ENCODE assay signal across 10 mouse cellular contexts in the genomic region with DNA sequence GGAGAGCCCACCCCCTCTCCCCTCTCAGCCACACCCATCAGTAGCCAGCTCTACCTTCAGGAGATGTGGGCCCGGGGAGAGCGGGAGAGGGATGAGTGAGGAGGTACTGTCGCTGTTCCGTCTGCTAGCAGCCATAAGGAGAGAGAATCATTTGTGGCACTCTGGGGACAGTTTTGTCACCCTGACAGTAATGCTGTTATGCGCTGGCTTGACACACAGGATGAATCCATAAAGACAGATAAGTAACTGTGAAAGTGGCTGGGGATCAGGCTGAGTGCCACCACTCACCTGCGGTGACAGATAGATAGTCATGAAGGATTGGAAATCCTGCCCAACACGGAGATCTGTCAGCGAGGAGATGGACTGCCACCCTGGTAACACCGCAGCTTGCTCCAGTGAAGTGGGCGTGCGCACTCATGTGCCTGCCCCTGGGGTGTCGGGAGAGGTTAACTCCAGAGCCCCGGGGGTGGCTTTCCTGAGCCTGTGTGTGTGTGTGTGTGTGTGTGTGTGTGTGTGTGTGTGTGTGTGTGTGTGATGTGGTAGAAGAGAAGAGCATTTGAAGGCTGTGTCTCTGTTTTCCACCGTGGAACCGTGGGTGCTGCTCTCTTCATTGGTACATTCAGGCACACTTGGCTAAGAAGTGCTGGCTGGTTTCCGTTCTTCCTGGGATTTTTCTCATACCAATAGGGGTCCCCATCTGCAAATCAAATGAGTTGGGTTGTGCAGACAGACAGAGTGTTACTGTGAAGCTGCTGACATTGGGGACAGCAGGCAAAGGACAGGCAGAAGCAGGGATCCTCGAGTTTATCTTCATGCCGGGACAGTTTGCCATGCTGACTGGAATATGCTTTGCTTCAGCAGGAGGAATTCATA.
A peak's percentile ranks its signal among the peaks of the same experiment; 100 is the strongest.
DNase-seq lines count a peak whose midpoint lies in the region; ATAC-seq and TF ChIP-seq lines count a peak whose summit lies in the region.
"Had no signal": no experiment of that assay in that cellular context is flagged by ENCODE, and none has a peak within 500 bp of the region (broad histone marks: within the 10 kb centered on the region; RNA-seq: fewer than 3 reads in every experiment).

No protein-coding gene starts in this region.

- no peak overlapping the region for H3K4me2 ChIP-seq in kidney, postnatal 0 days (ENCODE audit: low read length)
- H3K4me2 ChIP-seq in hindbrain, embryonic 15.5 days, result 0 out of 2 replicates have a peak overlapping the region, but pooled peaks have one; percentile 9
- peak overlapping the region; percentile 7; the same call in 1 of the 2 replicates for H3K4me2 ChIP-seq in midbrain, embryonic 14.5 days (ENCODE audit: low read length)
- H3K4me2 ChIP-seq: liver, embryonic 12.5 days had no signal

- no peaks in the 10 kb centered on the region for H3K36me3 ChIP-seq in kidney, postnatal 0 days (ENCODE audit: insufficient read depth, low read length)
- no peaks in the 10 kb centered on the region for H3K36me3 ChIP-seq in hindbrain, embryonic 15.5 days
- H3K36me3 ChIP-seq in midbrain, embryonic 14.5 days (ENCODE audit: control insufficient read depth, insufficient read depth, low read length), result no peaks in the 10 kb centered on the region
- H3K36me3 ChIP-seq: liver, embryonic 12.5 days had no signal

- H3K27ac ChIP-seq in kidney, postnatal 0 days, result no peak overlapping the region
- peak overlapping the region; percentile 49 for H3K27ac ChIP-seq in hindbrain, embryonic 15.5 days (replicated peaks)
- no peak overlapping the region; the same call in 1 of the 2 replicates for H3K27ac ChIP-seq in midbrain, embryonic 14.5 days (replicated peaks; ENCODE audit: low read depth, low read length)
- H3K27ac ChIP-seq: liver, embryonic 12.5 days had no signal

- no peaks in the 10 kb centered on the region for H3K27me3 ChIP-seq in kidney, postnatal 0 days (ENCODE audit: insufficient read depth, low read length)
- peaks cover 32% of the 10 kb centered on the region for H3K27me3 ChIP-seq in hindbrain, embryonic 15.5 days
- H3K27me3 ChIP-seq in midbrain, embryonic 14.5 days (ENCODE audit: control insufficient read depth, insufficient read depth, low read length), result peaks cover 11% of the 10 kb centered on the region; the same call in 1 of the 2 replicates
- H3K27me3 ChIP-seq: liver, embryonic 12.5 days had no signal

- H3K9me3 ChIP-seq in kidney, postnatal 0 days (replicated peaks; ENCODE audit: low read length), result no peaks in the 10 kb centered on the region
- H3K9me3 ChIP-seq in hindbrain, embryonic 15.5 days, result no peaks in the 10 kb centered on the region
- H3K9me3 ChIP-seq in midbrain, embryonic 14.5 days (ENCODE audit: control insufficient read depth, low read length), result no peaks in the 10 kb centered on the region
- H3K9me3 ChIP-seq: liver, embryonic 12.5 days had no signal

- peak; percentile 38 to 44 for DNase-seq in cerebellum, postnatal 10 days
- DNase-seq in cerebellum, adult 9-10 months, result no peak
- no peak for DNase-seq in kidney, postnatal 0 days (ENCODE audit: low spot score)
- no peak for DNase-seq in kidney, postnatal 4 days
- DNase-seq in midbrain, embryonic 14.5 days, result peak; percentile 65
- no peak for DNase-seq in thymus, postnatal 25 days
- no peak for DNase-seq in adrenal gland, adult 8-10 months
- DNase-seq: adrenal gland, postnatal 25 days had no signal

- H3K4me3 ChIP-seq in kidney, postnatal 0 days (replicated peaks; ENCODE audit: low read depth, low read length), result no peak overlapping the region
- H3K4me3 ChIP-seq in hindbrain, embryonic 15.5 days, result no peak overlapping the region
- H3K4me3 ChIP-seq in midbrain, embryonic 14.5 days (replicated peaks; ENCODE audit: low read depth, low read length), result no peak overlapping the region
- H3K4me3 ChIP-seq: liver, embryonic 12.5 days had no signal

- no peak overlapping the region for H3K9ac ChIP-seq in kidney, postnatal 0 days (ENCODE audit: low read depth, low read length)
- no peak overlapping the region for H3K9ac ChIP-seq in hindbrain, embryonic 15.5 days
- H3K9ac ChIP-seq in midbrain, embryonic 14.5 days (replicated peaks; ENCODE audit: low read length), result no peak overlapping the region; the same call in 1 of the 2 replicates
- H3K9ac ChIP-seq: liver, embryonic 12.5 days had no signal

- 60% methylated on average over 18 of the region's 18 CpGs for WGBS in kidney, postnatal 0 days
- 27% methylated on average over 18 of the region's 18 CpGs for WGBS in hindbrain, embryonic 15.5 days
- 20% methylated on average over 18 of the region's 18 CpGs for WGBS in midbrain, embryonic 14.5 days

- ATAC-seq in kidney, postnatal 0 days (replicated peaks; ENCODE audit: low FRiP score, low read depth), result no peak
- peak; percentile 31; the same call in 1 of the 2 replicates for ATAC-seq in hindbrain, embryonic 15.5 days (ENCODE audit: low FRiP score, low read depth)
- ATAC-seq in midbrain, embryonic 14.5 days (ENCODE audit: low FRiP score, low TSS enrichment), result no peak; the same call in 1 of the 2 replicates
- ATAC-seq: liver, embryonic 12.5 days had no signal

- peak; percentile 26; the same call in 1 of the 2 replicates for TF ChIP-seq CTCF in kidney, postnatal 0 days (IDR thresholded peaks at IDR 0.05; ENCODE audit: low read depth)

- peaks cover 9% of the 10 kb centered on the region; the same call in 1 of the 2 replicates for H3K4me1 ChIP-seq in kidney, postnatal 0 days (replicated peaks; ENCODE audit: insufficient read depth, low read length)
- H3K4me1 ChIP-seq in hindbrain, embryonic 15.5 days (replicated peaks), result peaks cover 65% of the 10 kb centered on the region
- H3K4me1 ChIP-seq in midbrain, embryonic 14.5 days (ENCODE audit: control insufficient read depth, insufficient read depth, low read length), result peaks cover 63% of the 10 kb centered on the region

Comparison
In these comparisons a context has a peak if more than half of its experiments do, and no peak if none do; other contexts are left out.
1. DNase-seq: peak in cerebellum, postnatal 10 days (2 of 2) and midbrain, embryonic 14.5 days (single experiment); none in cerebellum, adult 9-10 months (single experiment), kidney, postnatal 0 days (single experiment), kidney, postnatal 4 days (0 of 2), thymus, postnatal 25 days (single experiment) and adrenal gland, adult 8-10 months (single experiment).